Mouse (Mus musculus): Measurements from ENCODE around the gene Nfu1.

GRCm38 (mm10) chr6:86991041-86991440 is 18.0 kb upstream of the Nfu1 start:
- TF ChIP-seq CTCF (IDR thresholded peaks at IDR 0.05 in 2 of 3, conservative IDR thresholded peaks at IDR 0.05 in 1 of 3; ENCODE audit: control insufficient read depth in 1 of 3, insufficient read depth in 1 of 3, low read depth in 2 of 3, low read length in 3 of 3, poor library complexity in 1 of 3, severe bottlenecking in 1 of 3) (no peak), GATA1 (IDR thresholded peaks at IDR 0.05; ENCODE audit: low read depth, low read length) (no peak), USF1 (IDR thresholded peaks at IDR 0.05; ENCODE audit: low read depth, low read length) (no peak), MYC (IDR thresholded peaks at IDR 0.05; ENCODE audit: low read depth, low read length) (no peak), ZC3H11A (IDR thresholded peaks at IDR 0.05; ENCODE audit: low read depth, low read length) (no peak)

All from MEL (cell line).